Mouse (Mus musculus) CD8-positive naive resting alpha-beta T cell, adult 57 days (primary cell): Measurements from ENCODE around the gene Ube2q1. TPM values are rescaled to one million over a fixed set of nuclear protein-coding genes. Genes with fewer than 3 reads are reported as not detected.

Source experiments
- total RNA-seq: library from RNA; stranded (reverse); gene quantifications from one replicate; pipeline ENCODE4 v1.2.4, GENCODE M21; 2023

Ube2q1 gene
- total RNA-seq = 74.4 TPM

GRCm38 (mm10) chr3:89772968-89773709 is at the start of gene Ube2q1:
Gene Ube2q1 (plus strand): TSS chr3:89773616.

GRCm38 (mm10) chr3:89764119-89764724 is 9.2 kb upstream of the Ube2q1 start, which contains the start of gene Chrnb2:
Gene Chrnb2 (minus strand): TSS chr3:89764632.

GRCm38 (mm10) chr3:89830815-89831591 is 57.6 kb downstream of the Ube2q1 start, which contains the start of gene She:
Gene She (plus strand): TSS chr3:89831370.

Other genes starting within 250 kb of the Ube2q1 start
- gene Adar, start 58.6 kb upstream of the Ube2q1 start, total RNA-seq = 145 TPM
- gene Chrnb2, start 9.0 kb upstream of the Ube2q1 start, total RNA-seq = 2.9 TPM
- 1.0 TPM for gene She, start 57.8 kb downstream of the Ube2q1 start, total RNA-seq
- 94.7 TPM for gene Il6ra, start 139.6 kb downstream of the Ube2q1 start, total RNA-seq
- 110 TPM for gene Atp8b2, start 189.9 kb downstream of the Ube2q1 start, total RNA-seq
- gene Hax1, start 225.2 kb downstream of the Ube2q1 start, total RNA-seq = 50.9 TPM